10 mouse cellular contexts compared by ENCODE assay signal in the genomic region with DNA sequence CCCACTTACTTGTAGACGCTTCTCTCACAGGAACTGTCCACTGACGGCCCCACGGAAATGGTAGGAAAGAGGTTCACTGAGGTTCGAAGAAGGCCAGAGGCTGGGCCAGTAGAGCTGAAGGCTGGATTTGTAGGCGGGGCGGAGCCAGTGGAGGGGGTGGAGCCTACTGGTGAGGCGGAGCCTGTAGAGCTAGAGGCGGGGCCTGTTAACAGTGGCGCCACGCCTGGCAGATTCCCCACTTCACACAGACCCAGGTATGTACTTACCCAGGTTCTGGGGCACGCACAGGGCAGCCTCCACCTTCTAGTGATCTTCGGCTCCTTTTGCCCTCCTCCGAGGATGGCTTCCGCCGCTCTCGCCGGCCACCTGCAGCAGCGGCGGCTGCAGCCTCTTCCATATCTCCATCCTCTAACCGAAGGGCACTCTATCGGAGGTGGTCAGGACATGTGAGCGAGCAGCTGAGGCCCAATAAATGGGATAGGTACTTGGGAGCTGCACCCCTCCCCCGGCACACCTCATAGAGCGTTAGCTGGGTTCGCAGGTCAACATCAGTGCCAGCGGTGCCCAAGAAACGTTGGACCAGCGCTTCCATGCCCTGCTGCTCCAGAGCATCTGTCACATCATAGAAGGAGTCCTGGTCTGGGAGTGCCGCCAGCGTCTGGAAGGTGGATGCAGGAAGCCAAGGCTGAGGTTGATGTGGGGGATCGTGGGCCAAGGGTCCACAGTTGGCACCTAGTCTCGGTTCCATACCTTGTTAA. TPM values are rescaled to one million over a fixed set of nuclear protein-coding genes. Genes with fewer than 3 reads are reported as not detected.
DNase-seq lines count a peak whose midpoint lies in the region; ATAC-seq and TF ChIP-seq lines count a peak whose summit lies in the region.
"Had no signal": no experiment of that assay in that cellular context is flagged by ENCODE, and none has a peak within 500 bp of the region (broad histone marks: within the 10 kb centered on the region; RNA-seq: fewer than 3 reads in every experiment).

No protein-coding gene starts in this region.

- intact Hi-C loops in left cerebral cortex, postnatal 10 days (cut with DNase I), result no loop called here
- intact Hi-C loops in heart, adult 2 months (cut with DNase I), result no loop called here

- no peak for TF ChIP-seq POLR2A in heart, adult 2 months (IDR thresholded peaks at IDR 0.05; ENCODE audit: insufficient read depth, low read depth, low read length)

- H3K9me3 ChIP-seq in liver, embryonic 13.5 days (replicated peaks), result no peaks in the 10 kb centered on the region
- H3K9me3 ChIP-seq in hindbrain, embryonic 12.5 days (replicated peaks), result no peaks in the 10 kb centered on the region
- no peaks in the 10 kb centered on the region for H3K9me3 ChIP-seq in neural tube, embryonic 14.5 days (ENCODE audit: control insufficient read depth, low read length)
- H3K9me3 ChIP-seq: heart, embryonic 15.5 days; kidney, embryonic 15.5 days had no signal

- no peak for TF ChIP-seq CTCF in heart, adult 2 months (IDR thresholded peaks at IDR 0.05)

- ATAC-seq in liver, embryonic 13.5 days (ENCODE audit: low read depth), result no peak
- peak; percentile 29; the same call in 1 of the 2 replicates for ATAC-seq in hindbrain, embryonic 12.5 days (ENCODE audit: low FRiP score)
- ATAC-seq in neural tube, embryonic 14.5 days (ENCODE audit: low read depth), result peak; percentile 26; the same call in 1 of the 2 replicates

- peaks cover 49% of the 10 kb centered on the region for H3K4me1 ChIP-seq in liver, embryonic 13.5 days (replicated peaks)
- 0 out of 2 replicates have a peak, but pooled peaks cover 5% of the 10 kb centered on the region for H3K4me1 ChIP-seq in hindbrain, embryonic 12.5 days
- no peaks in the 10 kb centered on the region for H3K4me1 ChIP-seq in neural tube, embryonic 14.5 days (ENCODE audit: control insufficient read depth, insufficient read depth, low read length)
- H3K4me1 ChIP-seq in heart, adult 2 months (ENCODE audit: control insufficient read depth, insufficient read depth, low read length), result peaks cover 17% of the 10 kb centered on the region

- TF ChIP-seq EP300 in heart, adult 2 months (IDR thresholded peaks at IDR 0.05; ENCODE audit: insufficient read depth, low read depth, low read length), result no peak

- no peak overlapping the region for H3K4me2 ChIP-seq in liver, embryonic 13.5 days
- H3K4me2 ChIP-seq in hindbrain, embryonic 12.5 days (replicated peaks), result no peak overlapping the region
- no peak overlapping the region for H3K4me2 ChIP-seq in neural tube, embryonic 14.5 days (ENCODE audit: low read depth, low read length)
- H3K4me2 ChIP-seq: heart, embryonic 15.5 days; kidney, embryonic 15.5 days had no signal

- no peak overlapping the region for H3K9ac ChIP-seq in liver, embryonic 13.5 days
- H3K9ac ChIP-seq in hindbrain, embryonic 12.5 days, result no peak overlapping the region
- no peak overlapping the region for H3K9ac ChIP-seq in neural tube, embryonic 14.5 days (replicated peaks; ENCODE audit: low read depth, low read length)
- no peak overlapping the region for H3K9ac ChIP-seq in heart, adult 2 months (ENCODE audit: low read depth, low read length)
- H3K9ac ChIP-seq: heart, embryonic 15.5 days; kidney, embryonic 15.5 days had no signal

- H3K79me2 ChIP-seq in heart, adult 2 months (replicated peaks; ENCODE audit: control insufficient read depth, insufficient read depth, low read length), result no peaks in the 10 kb centered on the region

- peak; percentile 20 for DNase-seq in liver, embryonic 13.5 days
- DNase-seq in liver (no peak), WW6 (ENCODE audit: low read depth, low spot score) (peak; percentile 75)
- no peak for DNase-seq in left cerebral cortex, postnatal 10 days (ENCODE audit: extremely low spot score in 1 of 2, low spot score in 2 of 2)
- DNase-seq in heart, adult 2 months, result no peak
- DNase-seq: right cerebral cortex, postnatal 4 days had no signal

- no peak overlapping the region for H3K27ac ChIP-seq in liver, embryonic 13.5 days
- no peak overlapping the region for H3K27ac ChIP-seq in hindbrain, embryonic 12.5 days
- no peak overlapping the region for H3K27ac ChIP-seq in neural tube, embryonic 14.5 days (ENCODE audit: low read depth, low read length)
- no peak overlapping the region for H3K27ac ChIP-seq in heart, adult 2 months
- H3K27ac ChIP-seq: heart, embryonic 15.5 days; kidney, embryonic 15.5 days had no signal

- H3K4me3 ChIP-seq in liver, embryonic 13.5 days (replicated peaks), result no peak overlapping the region
- no peak overlapping the region for H3K4me3 ChIP-seq in hindbrain, embryonic 12.5 days
- no peak overlapping the region for H3K4me3 ChIP-seq in neural tube, embryonic 14.5 days (ENCODE audit: low read depth, low read length)
- no peak overlapping the region for H3K4me3 ChIP-seq in heart, adult 2 months
- H3K4me3 ChIP-seq: heart, embryonic 15.5 days; kidney, embryonic 15.5 days had no signal

- H3K36me3 ChIP-seq in liver, embryonic 13.5 days, result peaks cover 38% of the 10 kb centered on the region
- H3K36me3 ChIP-seq in hindbrain, embryonic 12.5 days, result peaks cover 37% of the 10 kb centered on the region
- 0 out of 2 replicates have a peak, but pooled peaks cover under 1% of the 10 kb centered on the region for H3K36me3 ChIP-seq in neural tube, embryonic 14.5 days (ENCODE audit: control insufficient read depth, insufficient read depth, low read length)
- peaks cover 7% of the 10 kb centered on the region for H3K36me3 ChIP-seq in heart, adult 2 months (ENCODE audit: control insufficient read depth, insufficient read depth, low read length)

- 82% methylated on average over 32 of the region's 32 CpGs for WGBS in liver, embryonic 13.5 days (ENCODE audit: insufficient replicate concordance)
- 58% methylated on average over 32 of the region's 32 CpGs for WGBS in hindbrain, embryonic 12.5 days
- WGBS in neural tube, embryonic 14.5 days, result 47% methylated on average over 32 of the region's 32 CpGs
- 88% methylated on average over 32 of the region's 32 CpGs for WGBS in heart, adult 2 months

- no peaks in the 10 kb centered on the region for H3K27me3 ChIP-seq in liver, embryonic 13.5 days
- no peaks in the 10 kb centered on the region for H3K27me3 ChIP-seq in hindbrain, embryonic 12.5 days
- H3K27me3 ChIP-seq in neural tube, embryonic 14.5 days (ENCODE audit: control insufficient read depth, insufficient read depth, low read length), result no peaks in the 10 kb centered on the region
- H3K27me3 ChIP-seq in heart, adult 2 months (ENCODE audit: control insufficient read depth, insufficient read depth, low read length), result no peaks in the 10 kb centered on the region
- H3K27me3 ChIP-seq: heart, embryonic 15.5 days; kidney, embryonic 15.5 days had no signal

RNA-seq across cellular contexts. Expression of a gene that starts 10.4 kb away (rescaled TPM):
- polyA plus RNA-seq in liver, embryonic 13.5 days (2015; fragmentation: Nextera tagmentation; extraction: Ambion mirVana), result 103 and 108 TPM in 2 replicates
- polyA plus RNA-seq in hindbrain, embryonic 12.5 days (2016; fragmentation: Nextera tagmentation; extraction: Ambion mirVana), result 97.6 and 100 TPM in 2 replicates
- polyA plus RNA-seq in neural tube, embryonic 14.5 days (2014; fragmentation: Nextera tagmentation; extraction: Ambion mirVana), result 135 and 150 TPM in 2 replicates
- total RNA-seq in left cerebral cortex, postnatal 10 days (2021), result 10 to 100 TPM; 47.4 to 47.9 TPM
- total RNA-seq in heart, adult 2 months (2021), result 10 to 100 TPM; 24.1 to 26.6 TPM
- polyA plus RNA-seq in heart, adult 2 months (2012; rRNA removed), result 43.6 and 51.9 TPM in 2 replicates

RNA-seq across cellular contexts. Expression of a gene that starts 10.5 kb away (rescaled TPM):
- polyA plus RNA-seq in liver, embryonic 13.5 days (2015; fragmentation: Nextera tagmentation; extraction: Ambion mirVana), result 9.4 and 9.5 TPM in 2 replicates
- 1.3 TPM in 2 replicates for polyA plus RNA-seq in hindbrain, embryonic 12.5 days (2016; fragmentation: Nextera tagmentation; extraction: Ambion mirVana)
- polyA plus RNA-seq in neural tube, embryonic 14.5 days (2014; fragmentation: Nextera tagmentation; extraction: Ambion mirVana), result 0.85 and 0.95 TPM in 2 replicates
- 1 to 10 TPM; 5.4 to 5.6 TPM for total RNA-seq in left cerebral cortex, postnatal 10 days (2021)
- 1 to 10 TPM in 1 of 2 experiments, under 1 TPM in 1; 0.93 to 1.1 TPM for total RNA-seq in heart, adult 2 months (2021)
- polyA plus RNA-seq in heart, adult 2 months (2012; rRNA removed), result 1.6 and 2.2 TPM in 2 replicates

RNA-seq across cellular contexts. Expression of a gene that starts 11.2 kb away (rescaled TPM):
- 0.66 and 0.71 TPM in 2 replicates for polyA plus RNA-seq in liver, embryonic 13.5 days (2015; fragmentation: Nextera tagmentation; extraction: Ambion mirVana)
- polyA plus RNA-seq in hindbrain, embryonic 12.5 days (2016; fragmentation: Nextera tagmentation; extraction: Ambion mirVana), result 1.4 and 2.0 TPM in 2 replicates
- polyA plus RNA-seq in neural tube, embryonic 14.5 days (2014; fragmentation: Nextera tagmentation; extraction: Ambion mirVana), result 0.88 and 0.91 TPM in 2 replicates
- 1 to 10 TPM; 2.6 to 2.7 TPM for total RNA-seq in left cerebral cortex, postnatal 10 days (2021)
- 1 to 10 TPM; 4.4 to 6.9 TPM for total RNA-seq in heart, adult 2 months (2021)
- 14.2 and 17.3 TPM in 2 replicates for polyA plus RNA-seq in heart, adult 2 months (2012; rRNA removed)

RNA-seq across cellular contexts. Expression of a gene that starts 12.1 kb away (rescaled TPM):
- 0.14 and 0.15 TPM in 2 replicates for polyA plus RNA-seq in liver, embryonic 13.5 days (2015; fragmentation: Nextera tagmentation; extraction: Ambion mirVana)
- polyA plus RNA-seq in hindbrain, embryonic 12.5 days (2016; fragmentation: Nextera tagmentation; extraction: Ambion mirVana), result 7.2 and 7.7 TPM in 2 replicates
- polyA plus RNA-seq in neural tube, embryonic 14.5 days (2014; fragmentation: Nextera tagmentation; extraction: Ambion mirVana), result 10.5 and 13.2 TPM in 2 replicates
- total RNA-seq in left cerebral cortex, postnatal 10 days (2021), result 10 to 100 TPM; 25.7 to 27.7 TPM
- total RNA-seq in heart, adult 2 months (2021), result under 1 TPM; 0.36 to 0.37 TPM
- 1.7 and 2.1 TPM in 2 replicates for polyA plus RNA-seq in heart, adult 2 months (2012; rRNA removed)

RNA-seq across cellular contexts. Expression of a gene that starts 31.2 kb away (rescaled TPM):
- polyA plus RNA-seq in liver, embryonic 13.5 days (2015; fragmentation: Nextera tagmentation; extraction: Ambion mirVana), result 2.1 and 2.8 TPM in 2 replicates
- 2.7 and 3.2 TPM in 2 replicates for polyA plus RNA-seq in hindbrain, embryonic 12.5 days (2016; fragmentation: Nextera tagmentation; extraction: Ambion mirVana)
- polyA plus RNA-seq in neural tube, embryonic 14.5 days (2014; fragmentation: Nextera tagmentation; extraction: Ambion mirVana), result 0.77 and 1.3 TPM in 2 replicates
- total RNA-seq in left cerebral cortex, postnatal 10 days (2021), result under 1 TPM; 0.41 to 0.83 TPM
- under 1 TPM; 0.70 to 0.73 TPM for total RNA-seq in heart, adult 2 months (2021)
- 2.8 and 3.5 TPM in 2 replicates for polyA plus RNA-seq in heart, adult 2 months (2012; rRNA removed)

Comparison
In these comparisons a context has a peak if more than half of its experiments do, and no peak if none do; other contexts are left out.
1. DNase-seq: peak in liver, embryonic 13.5 days (single experiment) and WW6 (single experiment); none in liver (single experiment), left cerebral cortex, postnatal 10 days (0 of 2) and heart, adult 2 months (0 of 2).